Mouse (Mus musculus) left cerebral cortex, adult 2 months (tissue): ENCODE results near the gene Ankrd16. TPM values are rescaled to one million over a fixed set of nuclear protein-coding genes. Genes with fewer than 3 reads are reported as not detected.
A peak's percentile ranks its signal among the peaks of the same experiment; 100 is the strongest.

ENCODE experiments used
- DNase-seq, 2 experiments: peaks; one replicate each; pipeline ENCODE4 v3.0.0; 2021 to 2022; ENCODE audit warnings: low spot score in 2 of 2, mixed read lengths in 1 of 2; ENCODE audit errors: extremely low spot score in 1 of 2
- H3K27ac ChIP-seq: fragments of 200-600 bp; 2 replicates; pipeline ENCODE4 v1.8.1; 2022
- H3K4me3 ChIP-seq: fragments of 200-600 bp; 2 replicates; pipeline ENCODE4 v1.8.1; 2022
- CTCF ChIP-seq: fragments of 200-600 bp; IDR thresholded peaks from 2 replicates; pipeline ENCODE4 v1.8.1; 2022; ENCODE audit warnings: antibody characterized with exemption, mild to moderate bottlenecking, moderate library complexity
- intact Hi-C: fragments of 180-260 bp; cut with DNase I; formaldehyde crosslinking; loops from one replicate; pipeline ENCODE4 v1.15.1; 2025
- long read RNA-seq, 2 experiments: library from polyadenylated mRNA; stranded (forward); transcript quantifications; one replicate each; pipeline ENCODE4 v2.0.0; 2021; ENCODE audit warnings: borderline mapping rate in 2 of 2
- total RNA-seq, 2 experiments: library from RNA; stranded (reverse); gene quantifications; 2 replicates each; pipeline ENCODE4 v1.2.3; 2021

The Ankrd16 gene
- 10 to 100 TPM; 60.3 to 69.0 TPM for total RNA-seq
- long read RNA-seq, experiment 1, transcript Ankrd16-201 (7 exons, 1,618 nt) = major isoform, 8 of 22 reads
- long read RNA-seq, experiment 1, partial matches to known transcripts = 0 of 22 reads
- long read RNA-seq, experiment 1, other reads (novel, unspliced or antisense) = 10 of 22 reads
- long read RNA-seq, experiment 2, partial matches to known transcripts = 2 of 18 reads
- long read RNA-seq, experiment 2, other reads (novel, unspliced or antisense) = 12 of 18 reads

DNA sequence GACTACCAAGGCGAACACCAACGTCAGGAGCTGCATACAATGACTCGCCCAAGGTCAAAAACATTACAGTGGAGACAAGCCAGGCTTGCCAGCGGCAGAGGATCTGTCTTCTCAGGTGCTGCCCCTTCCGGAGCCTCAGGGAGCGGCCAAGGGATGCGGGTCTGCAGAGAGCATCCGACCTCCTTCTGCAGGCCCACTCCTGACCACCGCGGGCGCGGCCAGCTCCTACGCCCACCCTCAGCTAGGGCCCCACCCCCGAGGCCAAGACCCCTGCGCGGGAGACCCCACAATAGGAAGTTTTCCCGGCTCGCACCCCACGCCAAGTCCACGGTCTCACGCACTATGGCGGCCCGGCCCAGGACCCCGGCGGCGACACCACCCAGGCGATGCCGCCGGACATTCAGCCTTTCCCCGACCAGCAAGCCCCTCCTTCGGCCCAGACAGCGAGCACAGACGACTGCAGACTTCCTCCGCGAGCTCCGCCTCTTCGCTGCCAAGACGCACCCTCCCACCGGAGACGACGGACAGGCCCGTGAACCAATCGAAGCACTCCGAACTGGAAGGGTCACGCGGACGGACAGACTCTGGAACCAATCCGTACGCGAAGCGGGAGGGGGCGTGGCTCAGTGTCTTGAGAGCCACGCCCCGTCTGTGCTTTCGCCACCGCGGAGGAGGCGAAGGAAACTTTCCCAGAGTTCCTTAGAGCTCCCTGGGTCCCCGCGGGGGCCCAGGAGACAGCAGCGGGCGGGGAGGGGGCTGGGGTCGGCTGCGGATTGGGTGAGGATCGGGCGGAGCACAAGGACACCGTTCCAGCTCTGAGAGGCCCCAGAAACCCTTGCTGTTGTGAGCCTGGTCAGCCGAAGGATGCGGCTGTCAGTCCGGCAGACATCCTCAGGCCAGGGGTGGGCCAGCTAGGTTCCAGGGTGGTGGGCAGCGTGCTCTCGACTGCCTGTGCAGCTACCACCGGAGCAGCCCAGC lies at the start of gene Ankrd16, which contains the start of gene Fbh1:
Ankrd16 (plus strand) TSS at position 786 of the 978 bp plus-strand sequence.
Fbh1 (minus strand) TSS at position 492 of the 978 bp plus-strand sequence.
- peak; percentile 100 for DNase-seq
- Histone ChIP-seq H3K27ac (peak within 1 kb of the TSS; percentile 97), H3K4me3 (peak within 1 kb of the TSS; percentile 87)
- intact Hi-C loops = loop anchor here (2.0 to 5.0 kb wide), 2 partner anchors 70 to 175 kb away; partner anchors contain the start of gene Il15ra
- TF ChIP-seq CTCF = peak; percentile 21

DNA sequence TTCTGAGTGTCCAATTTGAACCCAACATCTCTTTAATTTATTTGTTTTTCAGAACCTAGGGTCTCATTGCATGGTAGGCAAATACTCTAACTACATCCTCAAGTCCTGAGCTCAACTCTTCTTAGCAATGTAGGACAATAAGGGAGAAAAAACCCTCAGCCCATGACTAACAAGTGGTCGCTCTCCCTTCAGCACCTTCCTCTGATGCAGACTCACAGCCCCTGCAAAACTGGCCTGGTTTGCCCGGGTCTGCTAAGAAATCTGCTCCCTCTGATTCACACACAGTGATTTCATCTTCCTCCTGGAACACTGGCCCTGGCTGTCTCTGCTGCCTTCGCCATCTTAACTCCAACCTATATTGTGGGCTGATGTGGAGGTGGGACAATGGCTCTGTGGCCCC lies 48.6 kb upstream of the Ankrd16 start:
- TF ChIP-seq CTCF = no peak
- Histone ChIP-seq H3K4me3 (no peak overlapping the region), H3K27ac (no peak overlapping the region)
- no peak for DNase-seq
- intact Hi-C loops = no loop called here

DNA sequence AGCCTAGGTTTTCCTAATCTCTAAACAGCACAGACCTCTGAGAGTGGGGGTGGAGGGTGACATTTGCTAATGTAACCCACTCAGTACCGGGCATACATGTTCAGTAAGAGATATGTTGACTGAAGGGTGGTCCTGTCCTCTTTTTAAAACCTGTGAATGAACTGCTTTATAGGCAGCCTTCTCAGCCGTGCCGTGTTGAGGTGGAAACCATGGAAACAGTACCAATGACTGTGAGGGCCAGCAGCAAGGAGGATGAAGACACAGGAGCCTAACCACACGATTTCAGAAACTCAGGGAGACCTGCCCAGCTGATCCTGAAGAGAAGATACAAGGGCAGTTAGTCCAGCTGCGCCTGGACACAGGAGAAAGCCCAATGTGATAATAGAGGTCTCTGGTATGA lies 44.7 kb upstream of the Ankrd16 start:
- H3K27ac ChIP-seq = no peak overlapping the region
- intact Hi-C loops = no loop called here
- TF ChIP-seq CTCF = no peak
- H3K4me3 ChIP-seq = no peak overlapping the region
- DNase-seq = no peak

DNA sequence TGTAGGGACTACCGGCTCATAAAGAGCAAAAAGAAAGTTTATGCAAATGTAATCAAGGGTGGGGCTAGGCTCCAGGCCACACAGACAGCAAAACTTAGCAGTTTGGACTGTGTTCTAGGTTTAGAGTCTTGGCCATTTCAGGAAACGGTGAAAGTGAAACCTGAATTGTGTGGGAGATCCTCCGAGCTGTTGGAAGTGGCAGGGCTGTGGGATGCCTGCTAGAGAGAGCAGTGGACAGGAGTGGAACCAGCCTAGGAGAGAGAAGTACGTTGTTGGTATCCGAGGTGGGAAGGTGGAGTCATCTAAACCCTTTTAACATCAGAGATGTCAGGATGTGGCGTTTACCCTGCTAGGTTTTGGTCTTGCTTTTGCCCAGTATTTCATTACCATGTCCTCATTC lies 41.8 kb upstream of the Ankrd16 start:
- DNase-seq = no peak
- Histone ChIP-seq H3K4me3 (no peak overlapping the region), H3K27ac (no peak overlapping the region)
- intact Hi-C loops = no loop called here
- TF ChIP-seq CTCF = no peak

DNA sequence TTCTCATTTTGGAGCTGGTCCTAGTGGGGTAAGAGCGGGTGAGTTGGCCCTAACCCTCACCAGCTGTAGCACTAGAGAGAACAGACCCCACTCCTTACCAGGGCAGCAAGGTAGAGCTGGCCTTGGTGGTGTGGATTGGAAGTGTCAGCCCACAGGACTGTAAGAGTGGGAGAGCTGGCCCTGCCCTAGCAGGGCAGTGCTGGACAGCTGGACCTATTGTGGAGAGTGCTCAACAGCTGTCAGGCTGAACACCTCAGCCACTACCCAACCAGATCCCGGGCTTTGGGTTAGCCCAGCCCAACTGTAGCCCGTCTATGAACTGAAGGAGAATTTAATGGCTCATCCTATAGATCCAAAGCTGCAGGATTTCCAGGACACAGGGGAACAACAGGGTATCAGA lies 38.9 kb upstream of the Ankrd16 start:
- no peak for DNase-seq
- TF ChIP-seq CTCF = no peak
- intact Hi-C loops = no loop called here
- Histone ChIP-seq H3K27ac (no peak overlapping the region), H3K4me3 (no peak overlapping the region)

DNA sequence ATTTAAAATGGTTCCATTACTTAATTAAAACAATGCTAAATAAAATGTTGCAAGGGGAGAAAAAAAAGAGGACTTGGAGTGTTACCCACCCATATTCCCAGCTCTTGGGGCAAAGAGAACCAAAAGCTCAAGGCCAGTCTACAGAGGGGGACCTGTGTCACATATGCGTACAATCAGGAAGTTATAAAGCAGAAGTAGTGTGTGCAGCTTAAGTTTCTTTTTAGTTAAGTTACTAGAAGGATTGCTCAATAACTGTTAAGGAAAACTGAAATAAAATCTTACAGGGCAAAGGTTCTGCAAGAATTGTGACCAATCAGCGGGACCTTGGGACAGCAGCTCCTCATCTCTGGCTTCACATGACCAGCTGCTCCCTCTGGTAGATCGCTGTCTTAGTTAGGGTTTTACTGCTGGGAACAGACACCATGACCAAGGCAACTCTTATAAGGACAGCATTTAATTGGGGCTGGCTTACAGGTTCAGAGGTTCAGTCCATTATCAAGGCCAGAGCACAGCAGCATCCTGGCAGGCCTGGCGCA lies 38.1 kb upstream of the Ankrd16 start:
- no peak for TF ChIP-seq CTCF
- DNase-seq = no peak
- no peak overlapping the region for H3K4me3 ChIP-seq
- intact Hi-C loops = no loop called here
- no peak overlapping the region for H3K27ac ChIP-seq

DNA sequence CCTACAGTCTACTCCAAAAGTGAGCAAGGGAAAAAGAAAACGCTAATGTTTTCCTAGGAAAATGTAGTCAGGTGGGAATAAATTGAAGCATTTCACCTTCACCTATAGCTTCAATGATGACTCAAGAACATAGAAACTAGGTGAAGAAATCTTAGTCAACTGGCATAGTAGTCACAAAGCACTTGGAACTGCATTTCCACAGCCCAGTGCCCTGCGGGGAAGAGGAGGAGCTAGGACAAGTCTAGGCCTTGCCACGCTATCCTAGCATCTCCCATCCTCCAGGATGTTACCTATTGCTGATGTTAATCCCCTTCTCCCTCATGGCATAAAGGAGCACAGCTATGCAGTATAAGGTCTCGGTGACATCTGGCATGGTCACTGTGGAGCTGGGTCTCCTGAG lies 15.1 kb upstream of the Ankrd16 start:
- intact Hi-C loops = no loop called here
- TF ChIP-seq CTCF = no peak
- DNase-seq = no peak
- Histone ChIP-seq H3K27ac (no peak overlapping the region), H3K4me3 (no peak overlapping the region)

DNA sequence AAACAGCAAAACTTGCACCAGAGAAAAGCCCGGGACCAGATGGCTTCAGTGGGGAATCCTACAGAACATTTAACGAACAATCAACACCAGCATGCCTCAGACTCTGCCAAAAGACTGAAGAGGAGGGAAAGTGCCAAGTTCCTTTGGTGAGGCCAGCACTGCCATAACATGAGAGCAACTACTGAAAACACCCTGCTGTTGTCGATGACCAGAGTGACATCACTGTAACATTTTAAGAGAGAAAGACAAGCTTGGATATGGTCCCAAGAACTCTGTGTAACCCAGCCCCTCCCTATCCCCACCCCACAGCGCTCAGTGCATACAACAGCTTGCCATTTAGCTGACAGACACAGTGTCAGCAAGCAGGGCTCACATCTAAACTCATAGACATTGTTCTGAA lies 12.0 kb upstream of the Ankrd16 start:
- Histone ChIP-seq H3K27ac (no peak overlapping the region), H3K4me3 (no peak overlapping the region)
- intact Hi-C loops = no loop called here
- no peak for TF ChIP-seq CTCF
- no peak for DNase-seq

DNA sequence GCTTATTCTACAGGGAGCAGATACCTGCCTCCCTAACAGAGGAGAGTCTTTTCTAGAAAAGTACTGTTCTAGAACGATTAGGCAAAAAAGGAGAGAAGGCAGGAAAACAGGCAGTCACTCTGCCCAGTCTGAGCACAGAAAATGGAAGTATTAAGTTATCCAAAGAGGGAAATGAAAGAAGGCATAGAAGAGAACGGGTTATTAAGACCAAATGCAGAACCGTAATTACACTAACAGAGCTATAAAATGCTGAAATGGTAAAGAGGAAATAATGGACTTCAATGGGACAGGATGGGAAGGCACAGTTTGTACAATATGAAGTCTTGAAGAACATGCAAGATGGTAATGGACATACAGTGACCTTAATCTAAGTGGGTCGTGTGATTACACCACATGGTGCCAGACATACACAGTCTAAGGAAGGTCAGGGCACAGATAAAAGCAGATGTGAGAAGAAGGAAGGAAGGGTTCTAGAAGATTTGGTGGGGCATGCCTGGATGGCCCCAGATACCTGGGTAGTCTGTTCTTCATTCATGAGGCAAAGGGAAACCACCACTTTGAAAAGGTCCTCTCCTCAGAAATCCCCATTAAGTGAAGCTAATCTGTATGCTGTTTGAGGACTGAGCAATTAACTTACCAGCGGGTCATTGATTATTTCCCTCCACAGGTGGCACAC lies 11.1 kb upstream of the Ankrd16 start:
- intact Hi-C loops = no loop called here
- no peak for TF ChIP-seq CTCF
- DNase-seq = no peak
- no peak overlapping the region for H3K4me3 ChIP-seq
- H3K27ac ChIP-seq = no peak overlapping the region

DNA sequence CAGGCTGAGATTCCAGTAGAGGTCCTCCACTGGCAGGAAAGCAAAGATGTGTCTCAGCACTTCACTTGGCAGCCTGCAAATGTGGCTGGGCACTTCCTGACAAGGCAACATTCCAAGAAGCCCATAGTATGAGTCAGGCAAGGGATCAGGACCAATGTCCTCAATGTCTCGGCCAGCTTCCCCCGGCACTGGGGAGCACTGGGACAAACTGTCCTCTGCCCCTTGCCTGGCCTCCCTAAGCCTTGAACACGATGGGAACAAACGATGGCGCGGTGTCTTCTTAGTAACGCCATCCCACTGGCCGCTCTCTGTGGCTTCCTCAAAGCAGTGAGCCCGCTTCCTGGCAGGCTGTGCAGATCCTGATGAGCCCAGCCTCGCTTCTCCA lies 10.5 kb upstream of the Ankrd16 start:
- Histone ChIP-seq H3K27ac (no peak overlapping the region), H3K4me3 (no peak overlapping the region)
- no peak for TF ChIP-seq CTCF
- DNase-seq = no peak
- intact Hi-C loops = no loop called here

DNA sequence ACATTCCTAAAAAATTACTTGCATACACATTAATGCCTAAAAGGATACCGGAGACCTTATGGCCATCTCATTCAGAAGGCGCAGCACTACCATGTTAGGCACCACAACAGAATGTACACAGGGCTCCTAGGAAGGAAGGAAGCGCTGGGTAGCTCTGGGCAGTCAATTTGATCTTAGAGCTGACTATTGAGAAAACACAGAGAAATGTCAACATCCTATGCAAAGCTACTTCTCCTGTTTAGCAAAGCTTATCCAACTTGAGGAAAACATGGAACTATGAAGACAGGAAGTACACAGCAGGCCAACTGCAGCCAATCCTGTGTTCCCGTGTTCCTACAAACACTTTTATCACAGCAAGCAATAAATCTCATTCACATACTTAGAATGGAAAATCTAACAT lies 6.0 kb upstream of the Ankrd16 start:
- intact Hi-C loops = loop anchor here (2.0 kb wide), 1 partner anchor 521 kb away; no protein-coding TSS in a partner anchor
- no peak overlapping the region for H3K4me3 ChIP-seq
- TF ChIP-seq CTCF = no peak
- DNase-seq = no peak
- H3K27ac ChIP-seq = peak overlapping the region; percentile 72

DNA sequence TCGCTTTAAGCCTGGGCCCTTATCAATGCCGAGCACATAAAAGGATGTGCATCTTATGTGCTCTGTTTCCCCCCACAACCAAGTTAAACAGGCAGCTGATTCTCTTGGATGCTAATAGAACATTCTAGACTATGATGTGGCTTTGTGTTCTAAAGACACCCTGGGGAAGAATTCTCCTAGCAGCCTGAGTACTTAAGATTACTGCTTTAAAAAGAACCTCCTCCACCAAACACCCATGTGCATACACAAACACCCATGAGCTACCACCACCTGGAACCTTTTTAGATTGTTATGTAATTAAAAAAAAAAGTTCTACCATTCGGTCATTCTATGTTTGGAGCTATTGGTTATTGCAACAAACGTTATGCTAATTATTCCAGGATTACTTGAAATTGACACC lies 5.3 kb upstream of the Ankrd16 start:
- no peak overlapping the region for H3K4me3 ChIP-seq
- peak overlapping the region; percentile 72 for H3K27ac ChIP-seq
- no peak for DNase-seq
- no peak for TF ChIP-seq CTCF
- intact Hi-C loops = loop anchor here (2.0 kb wide), 1 partner anchor 520 kb away; no protein-coding TSS in a partner anchor
